Mouse (Mus musculus) lung, postnatal 0 days (tissue): ENCODE data around the gene 1810010H24Rik.

Experiments used
- CTCF ChIP-seq: IDR thresholded peaks from 2 replicates; pipeline ENCODE4 v1.5.1; 2016; ENCODE audit warnings: antibody characterized with exemption, mild to moderate bottlenecking
- EP300 ChIP-seq: IDR thresholded peaks from 2 replicates; pipeline ENCODE4 v1.6.1; 2016; ENCODE audit warnings: antibody characterized with exemption, mild to moderate bottlenecking, control low read depth

GRCm38 (mm10) chr11:106999151-106999948 lies 26.1 kb upstream of the 1810010H24Rik start, which contains the start of gene Kpna2:
- TF ChIP-seq CTCF: no peak
- peak; percentile 90 for TF ChIP-seq EP300
